Mouse (Mus musculus) layer of hippocampus, adult 9-11 months (tissue): ENCODE results near the gene Copg1.

Experiments
- DNase-seq: peaks from one replicate; pipeline ENCODE4 v3.0.0; 2022

The Copg1 gene

GRCm38 (mm10) chr6:87887594-87888233 lies at the start of gene Copg1:
Gene Copg1, plus strand, starts transcription at chr6:87887814.
- DNase-seq: peak; percentile 99

GRCm38 (mm10) chr6:87838551-87839197 lies 48.9 kb upstream of the Copg1 start, which contains the start of gene Isy1:
Gene Isy1, minus strand, starts transcription at chr6:87838798.
- DNase-seq: peak; percentile 97

- no peak for DNase-seq
Observed at GRCm38 (mm10) chr6:87839797-87840341, 47.7 kb upstream of the Copg1 start.

GRCm38 (mm10) chr6:87841635-87842034 lies 46.0 kb upstream of the Copg1 start:
- DNase-seq: no peak

GRCm38 (mm10) chr6:87842254-87842653 lies 45.4 kb upstream of the Copg1 start:
- no peak for DNase-seq

- no peak for DNase-seq
Observed at GRCm38 (mm10) chr6:87845031-87845695, 42.5 kb upstream of the Copg1 start.

GRCm38 (mm10) chr6:87846813-87847212 lies 40.8 kb upstream of the Copg1 start:
- DNase-seq: no peak

GRCm38 (mm10) chr6:87849780-87850154 lies 37.8 kb upstream of the Copg1 start:
- DNase-seq: no peak

- no peak for DNase-seq
Observed at GRCm38 (mm10) chr6:87850155-87850899, 37.3 kb upstream of the Copg1 start.

- DNase-seq: peak; percentile 97
Observed at GRCm38 (mm10) chr6:87850900-87851614, 36.6 kb upstream of the Copg1 start, which contains the start of gene Cnbp. Gene Cnbp, minus strand, starts transcription at chr6:87851106.

- DNase-seq: no peak
Observed at GRCm38 (mm10) chr6:87851871-87852270, 35.7 kb upstream of the Copg1 start.

GRCm38 (mm10) chr6:87853446-87853845 lies 34.2 kb upstream of the Copg1 start:
- DNase-seq: no peak

GRCm38 (mm10) chr6:87857071-87857470 lies 30.5 kb upstream of the Copg1 start:
- no peak for DNase-seq

- DNase-seq: no peak
Observed at GRCm38 (mm10) chr6:87866211-87866610, 21.4 kb upstream of the Copg1 start.

GRCm38 (mm10) chr6:87867256-87867655 lies 20.4 kb upstream of the Copg1 start:
- no peak for DNase-seq

GRCm38 (mm10) chr6:87868871-87869506 lies 18.6 kb upstream of the Copg1 start:
- DNase-seq: no peak

GRCm38 (mm10) chr6:87870440-87870839 lies 17.2 kb upstream of the Copg1 start:
- DNase-seq: no peak

GRCm38 (mm10) chr6:87871240-87871639 lies 16.4 kb upstream of the Copg1 start:
- DNase-seq: no peak

GRCm38 (mm10) chr6:87873104-87873503 lies 14.5 kb upstream of the Copg1 start:
- DNase-seq: no peak

GRCm38 (mm10) chr6:87873963-87874362 lies 13.7 kb upstream of the Copg1 start:
- DNase-seq: no peak

- DNase-seq: no peak
Observed at GRCm38 (mm10) chr6:87875083-87875482, 12.5 kb upstream of the Copg1 start.

GRCm38 (mm10) chr6:87875562-87875961 lies 12.1 kb upstream of the Copg1 start:
- no peak for DNase-seq
